Mouse (Mus musculus) stomach, postnatal 0 days (tissue): ENCODE data around the gene Bbx.

Source experiments
- CTCF ChIP-seq: IDR thresholded peaks from 2 replicates; pipeline ENCODE4 v1.5.1; 2016; ENCODE audit warnings: antibody characterized with exemption, low read depth, mild to moderate bottlenecking, moderate library complexity
- EP300 ChIP-seq: optimal IDR thresholded peaks from 2 replicates; pipeline ENCODE3; 2016; ENCODE audit warnings: antibody characterized with exemption

GRCm38 (mm10) chr16:50462226-50462870 is 30.2 kb upstream of the Bbx start:
- TF ChIP-seq CTCF, result no peak
- no peak for TF ChIP-seq EP300
